Mouse (Mus musculus): ENCODE results near the gene Ddx27. TPM values are rescaled to one million over a fixed set of nuclear protein-coding genes. Genes with fewer than 3 reads are reported as not detected.
A peak's percentile ranks its signal among the peaks of the same experiment; 100 is the strongest.

Ddx27 gene
- polyA plus RNA-seq, 1 experiment from 2014 or later: 42.5 TPM

GRCm38 (mm10) chr2:167074587-167074986 is 59.6 kb downstream of the Ddx27 start:
- no peak for DNase-seq (ENCODE audit: low spot score, missing footprints)
- no peak overlapping the region for H3K4me3 ChIP-seq (ENCODE audit: low read depth, low read length)
- no peaks in the 10 kb centered on the region for H3K9me3 ChIP-seq (ENCODE audit: control insufficient read depth, low read length)
- H3K27me3 ChIP-seq (ENCODE audit: control insufficient read depth, insufficient read depth, low read length): no peaks in the 10 kb centered on the region
- H3K9ac ChIP-seq (ENCODE audit: low read length): no peak overlapping the region
- H3K4me1 ChIP-seq (ENCODE audit: control insufficient read depth, insufficient read depth, low read length): peaks cover 8% of the 10 kb centered on the region; the same call in 1 of the 2 replicates
- no peaks in the 10 kb centered on the region for H3K36me3 ChIP-seq (ENCODE audit: control insufficient read depth, insufficient read depth, low read length)
- 92% methylated on average over 5 of the region's 5 CpGs for WGBS
- ATAC-seq (ENCODE audit: low FRiP score): no peak
- H3K27ac ChIP-seq (ENCODE audit: low read depth, low read length): no peak overlapping the region
- H3K4me2 ChIP-seq: no peak overlapping the region

- Histone ChIP-seq H3K4me3 (ENCODE audit: low read depth, low read length) (no peak overlapping the region), H3K9me3 (ENCODE audit: control insufficient read depth, low read length) (no peaks in the 10 kb centered on the region), H3K9ac (ENCODE audit: low read length) (no peak overlapping the region), H3K4me2 (no peak overlapping the region), H3K36me3 (ENCODE audit: control insufficient read depth, insufficient read depth, low read length) (no peaks in the 10 kb centered on the region), H3K4me1 (ENCODE audit: control insufficient read depth, insufficient read depth, low read length) (peaks cover 8% of the 10 kb centered on the region; the same call in 1 of the 2 replicates), H3K27ac (ENCODE audit: low read depth, low read length) (no peak overlapping the region), H3K27me3 (ENCODE audit: control insufficient read depth, insufficient read depth, low read length) (no peaks in the 10 kb centered on the region)
- ATAC-seq (ENCODE audit: low FRiP score) (no peak), DNase-seq (ENCODE audit: low spot score, missing footprints) (no peak)
- WGBS: 94% methylated on average over 4 of the region's 4 CpGs
Observed at GRCm38 (mm10) chr2:167076352-167076751, 61.4 kb downstream of the Ddx27 start.

- WGBS: 73% methylated on average over 2 of the region's 2 CpGs
- ATAC-seq (ENCODE audit: low FRiP score) (no peak), DNase-seq (ENCODE audit: low spot score, missing footprints) (peak; percentile 35)
- H3K4me2 ChIP-seq: no peak overlapping the region
- H3K36me3 ChIP-seq (ENCODE audit: control insufficient read depth, insufficient read depth, low read length): no peaks in the 10 kb centered on the region
- no peak overlapping the region for H3K4me3 ChIP-seq (ENCODE audit: low read depth, low read length)
- no peak overlapping the region for H3K27ac ChIP-seq (ENCODE audit: low read depth, low read length)
- H3K27me3 ChIP-seq (ENCODE audit: control insufficient read depth, insufficient read depth, low read length): no peaks in the 10 kb centered on the region
- no peaks in the 10 kb centered on the region for H3K9me3 ChIP-seq (ENCODE audit: control insufficient read depth, low read length)
- H3K4me1 ChIP-seq (ENCODE audit: control insufficient read depth, insufficient read depth, low read length): peaks cover 11% of the 10 kb centered on the region
- H3K9ac ChIP-seq (ENCODE audit: low read length): no peak overlapping the region
Observed at GRCm38 (mm10) chr2:167076759-167077158, 61.8 kb downstream of the Ddx27 start.

GRCm38 (mm10) chr2:167077199-167077962 is 62.4 kb downstream of the Ddx27 start:
- WGBS: 88% methylated on average over 11 of the region's 11 CpGs
- no peak overlapping the region for H3K9ac ChIP-seq (ENCODE audit: low read length)
- ATAC-seq (ENCODE audit: low FRiP score): no peak
- H3K27ac ChIP-seq (ENCODE audit: low read depth, low read length): no peak overlapping the region
- no peak overlapping the region for H3K4me2 ChIP-seq
- DNase-seq (ENCODE audit: low spot score, missing footprints): peak; percentile 53
- no peaks in the 10 kb centered on the region for H3K9me3 ChIP-seq (ENCODE audit: control insufficient read depth, low read length)
- H3K27me3 ChIP-seq (ENCODE audit: control insufficient read depth, insufficient read depth, low read length): no peaks in the 10 kb centered on the region
- H3K36me3 ChIP-seq (ENCODE audit: control insufficient read depth, insufficient read depth, low read length): no peaks in the 10 kb centered on the region
- H3K4me1 ChIP-seq (ENCODE audit: control insufficient read depth, insufficient read depth, low read length): peaks cover 12% of the 10 kb centered on the region
- H3K4me3 ChIP-seq (ENCODE audit: low read depth, low read length): no peak overlapping the region

GRCm38 (mm10) chr2:167078486-167078885 is 63.5 kb downstream of the Ddx27 start:
- H3K4me3 ChIP-seq (ENCODE audit: low read depth, low read length): no peak overlapping the region
- H3K27me3 ChIP-seq (ENCODE audit: control insufficient read depth, insufficient read depth, low read length): no peaks in the 10 kb centered on the region
- no peaks in the 10 kb centered on the region for H3K9me3 ChIP-seq (ENCODE audit: control insufficient read depth, low read length)
- DNase-seq (ENCODE audit: low spot score, missing footprints) (peak; percentile 41), ATAC-seq (ENCODE audit: low FRiP score) (no peak)
- 54% methylated on average over 7 of the region's 7 CpGs for WGBS
- peaks cover 12% of the 10 kb centered on the region for H3K4me1 ChIP-seq (ENCODE audit: control insufficient read depth, insufficient read depth, low read length)
- no peak overlapping the region for H3K9ac ChIP-seq (ENCODE audit: low read length)
- no peaks in the 10 kb centered on the region for H3K36me3 ChIP-seq (ENCODE audit: control insufficient read depth, insufficient read depth, low read length)
- H3K27ac ChIP-seq (ENCODE audit: low read depth, low read length): no peak overlapping the region
- no peak overlapping the region for H3K4me2 ChIP-seq

- Histone ChIP-seq H3K36me3 (ENCODE audit: control insufficient read depth, insufficient read depth, low read length) (no peaks in the 10 kb centered on the region), H3K9ac (ENCODE audit: low read length) (no peak overlapping the region), H3K27ac (ENCODE audit: low read depth, low read length) (no peak overlapping the region), H3K4me2 (no peak overlapping the region), H3K4me1 (ENCODE audit: control insufficient read depth, insufficient read depth, low read length) (peaks cover 12% of the 10 kb centered on the region), H3K9me3 (ENCODE audit: control insufficient read depth, low read length) (no peaks in the 10 kb centered on the region), H3K4me3 (ENCODE audit: low read depth, low read length) (no peak overlapping the region), H3K27me3 (ENCODE audit: control insufficient read depth, insufficient read depth, low read length) (no peaks in the 10 kb centered on the region)
- ATAC-seq (ENCODE audit: low FRiP score) (no peak; the same call in 1 of the 2 replicates), DNase-seq (ENCODE audit: low spot score, missing footprints) (peak; percentile 75)
- 49% methylated on average over 9 of the region's 9 CpGs for WGBS
Observed at GRCm38 (mm10) chr2:167078931-167079495, 64.0 kb downstream of the Ddx27 start.

GRCm38 (mm10) chr2:167079535-167080257 is 64.7 kb downstream of the Ddx27 start:
- no peaks in the 10 kb centered on the region for H3K27me3 ChIP-seq (ENCODE audit: control insufficient read depth, insufficient read depth, low read length)
- no peak overlapping the region for H3K4me3 ChIP-seq (ENCODE audit: low read depth, low read length)
- 63% methylated on average over 18 of the region's 18 CpGs for WGBS
- H3K4me2 ChIP-seq: no peak overlapping the region
- DNase-seq (ENCODE audit: low spot score, missing footprints): no peak
- no peaks in the 10 kb centered on the region for H3K9me3 ChIP-seq (ENCODE audit: control insufficient read depth, low read length)
- no peak overlapping the region for H3K9ac ChIP-seq (ENCODE audit: low read length)
- H3K36me3 ChIP-seq (ENCODE audit: control insufficient read depth, insufficient read depth, low read length): no peaks in the 10 kb centered on the region
- peak; percentile 38; the same call in 1 of the 2 replicates for ATAC-seq (ENCODE audit: low FRiP score)
- peaks cover 12% of the 10 kb centered on the region for H3K4me1 ChIP-seq (ENCODE audit: control insufficient read depth, insufficient read depth, low read length)
- H3K27ac ChIP-seq (ENCODE audit: low read depth, low read length): no peak overlapping the region

GRCm38 (mm10) chr2:167080387-167080786 is 65.4 kb downstream of the Ddx27 start:
- H3K9me3 ChIP-seq (ENCODE audit: control insufficient read depth, low read length): no peaks in the 10 kb centered on the region
- H3K36me3 ChIP-seq (ENCODE audit: control insufficient read depth, insufficient read depth, low read length): no peaks in the 10 kb centered on the region
- H3K9ac ChIP-seq (ENCODE audit: low read length): no peak overlapping the region
- H3K4me3 ChIP-seq (ENCODE audit: low read depth, low read length): no peak overlapping the region
- H3K4me1 ChIP-seq (ENCODE audit: control insufficient read depth, insufficient read depth, low read length): peaks cover 12% of the 10 kb centered on the region
- ATAC-seq (ENCODE audit: low FRiP score) (no peak), DNase-seq (ENCODE audit: low spot score, missing footprints) (no peak)
- no peak overlapping the region for H3K4me2 ChIP-seq
- H3K27me3 ChIP-seq (ENCODE audit: control insufficient read depth, insufficient read depth, low read length): no peaks in the 10 kb centered on the region
- no peak overlapping the region for H3K27ac ChIP-seq (ENCODE audit: low read depth, low read length)
- WGBS: 83% methylated on average over 3 of the region's 3 CpGs

GRCm38 (mm10) chr2:167081135-167081534 is 66.1 kb downstream of the Ddx27 start:
- no peak overlapping the region for H3K9ac ChIP-seq (ENCODE audit: low read length)
- H3K4me2 ChIP-seq: no peak overlapping the region
- peaks cover 12% of the 10 kb centered on the region for H3K4me1 ChIP-seq (ENCODE audit: control insufficient read depth, insufficient read depth, low read length)
- no peak overlapping the region for H3K4me3 ChIP-seq (ENCODE audit: low read depth, low read length)
- H3K9me3 ChIP-seq (ENCODE audit: control insufficient read depth, low read length): no peaks in the 10 kb centered on the region
- DNase-seq (ENCODE audit: low spot score, missing footprints) (no peak), ATAC-seq (ENCODE audit: low FRiP score) (no peak)
- H3K27me3 ChIP-seq (ENCODE audit: control insufficient read depth, insufficient read depth, low read length): no peaks in the 10 kb centered on the region
- H3K27ac ChIP-seq (ENCODE audit: low read depth, low read length): no peak overlapping the region
- 53% methylated on average over 6 of the region's 6 CpGs for WGBS
- no peaks in the 10 kb centered on the region for H3K36me3 ChIP-seq (ENCODE audit: control insufficient read depth, insufficient read depth, low read length)
